Mouse (Mus musculus) heart, adult 8-10 months (tissue): ENCODE measurements around the gene Igf1r. TPM values are rescaled to one million over a fixed set of nuclear protein-coding genes. Genes with fewer than 3 reads are reported as not detected.

Source experiments
- DNase-seq: peaks from one replicate; pipeline ENCODE4 v3.0.0; 2022; ENCODE audit warnings: low spot score
- total RNA-seq, 4 experiments: library from RNA; stranded (reverse); gene quantifications; 2 replicates each; pipeline ENCODE4 v1.2.4; 2022

Gene Igf1r
- total RNA-seq, 4 experiments from 2014 or later: 10.3 to 17.3 (median 14.4) TPM

GRCm38 (mm10) chr7:68006496-68006895, 53.9 kb downstream of the Igf1r start:
- peak; percentile 52 for DNase-seq

GRCm38 (mm10) chr7:68009635-68010034, 57.0 kb downstream of the Igf1r start:
- no peak for DNase-seq

GRCm38 (mm10) chr7:68010168-68010567, 57.5 kb downstream of the Igf1r start:
- peak; percentile 24 for DNase-seq

- no peak for DNase-seq
Observed at GRCm38 (mm10) chr7:68010802-68011201, 58.2 kb downstream of the Igf1r start.

GRCm38 (mm10) chr7:68011385-68012122, 58.9 kb downstream of the Igf1r start:
- no peak for DNase-seq

GRCm38 (mm10) chr7:68012123-68012474, 59.5 kb downstream of the Igf1r start:
- DNase-seq: no peak

- no peak for DNase-seq
Observed at GRCm38 (mm10) chr7:68014495-68014894, 61.9 kb downstream of the Igf1r start.

GRCm38 (mm10) chr7:68015404-68015803, 62.8 kb downstream of the Igf1r start:
- DNase-seq: no peak

- DNase-seq: no peak
Observed at GRCm38 (mm10) chr7:68018038-68018437, 65.4 kb downstream of the Igf1r start.

GRCm38 (mm10) chr7:68020556-68020955, 67.9 kb downstream of the Igf1r start:
- DNase-seq: no peak

- DNase-seq: peak; percentile 55
Observed at GRCm38 (mm10) chr7:68021741-68022140, 69.1 kb downstream of the Igf1r start.

GRCm38 (mm10) chr7:68022188-68022587, 69.6 kb downstream of the Igf1r start:
- no peak for DNase-seq

GRCm38 (mm10) chr7:68023882-68024281, 71.3 kb downstream of the Igf1r start:
- no peak for DNase-seq

- no peak for DNase-seq
Observed at GRCm38 (mm10) chr7:68024625-68025024, 72.0 kb downstream of the Igf1r start.

GRCm38 (mm10) chr7:68025396-68025795, 72.8 kb downstream of the Igf1r start:
- DNase-seq: no peak

- DNase-seq: no peak
Observed at GRCm38 (mm10) chr7:68026076-68026475, 73.4 kb downstream of the Igf1r start.

- no peak for DNase-seq
Observed at GRCm38 (mm10) chr7:68028167-68028566, 75.5 kb downstream of the Igf1r start.

GRCm38 (mm10) chr7:68030846-68031245, 78.2 kb downstream of the Igf1r start:
- no peak for DNase-seq

GRCm38 (mm10) chr7:68036527-68036926, 83.9 kb downstream of the Igf1r start:
- no peak for DNase-seq

- DNase-seq: no peak
Observed at GRCm38 (mm10) chr7:68038846-68039245, 86.2 kb downstream of the Igf1r start.

GRCm38 (mm10) chr7:68039550-68039949, 86.9 kb downstream of the Igf1r start:
- no peak for DNase-seq

- DNase-seq: no peak
Observed at GRCm38 (mm10) chr7:68044621-68045020, 92.0 kb downstream of the Igf1r start.

GRCm38 (mm10) chr7:68047152-68047551, 94.5 kb downstream of the Igf1r start:
- DNase-seq: no peak

- no peak for DNase-seq
Observed at GRCm38 (mm10) chr7:68048532-68048931, 95.9 kb downstream of the Igf1r start.
